Mouse (Mus musculus) mesoderm, embryonic 11.5 days (tissue): Measurements from ENCODE around the gene Art5.
"Not testable (repeated sequence)": the region's sequence is repeated elsewhere in the genome, so short reads cannot be mapped to it uniquely, and the experiment has no call there.

Source experiments
- DNase-seq: peaks from one replicate; pipeline ENCODE4 v3.0.0-alpha.2; 2012; ENCODE audit warnings: low read depth, low spot score

Art5 gene

DNA sequence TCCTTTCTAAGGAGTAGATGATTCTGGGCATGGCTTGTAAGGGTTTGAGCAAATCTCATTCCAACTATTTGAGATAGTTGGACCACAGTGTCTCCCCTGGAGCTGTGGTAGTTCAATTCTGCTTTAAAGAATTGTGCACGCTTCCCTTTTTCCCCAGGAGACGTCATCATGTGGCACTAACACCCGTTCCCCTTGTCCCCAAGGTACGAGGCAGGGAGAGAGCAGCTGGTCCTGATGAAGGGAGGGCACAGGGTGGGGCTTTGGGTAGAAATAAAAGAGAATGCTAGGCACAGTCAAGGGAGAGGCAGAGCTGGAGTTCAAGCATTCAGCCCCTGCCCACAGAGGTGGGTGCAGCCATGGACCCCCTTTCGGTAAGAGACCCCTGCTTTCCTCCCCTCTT lies 26.5 kb downstream of the Art5 start, which contains the start of gene Trpc2:
Trpc2 (plus strand) TSS at position 301 of the 400 bp plus-strand sequence.
- no peak for DNase-seq

- no peak for DNase-seq
Measured at GRCm38 (mm10) chr7:102081784-102082183, 27.5 kb downstream of the Art5 start.

GRCm38 (mm10) chr7:102080311-102080710 lies 29.0 kb downstream of the Art5 start:
- DNase-seq: no peak

DNA sequence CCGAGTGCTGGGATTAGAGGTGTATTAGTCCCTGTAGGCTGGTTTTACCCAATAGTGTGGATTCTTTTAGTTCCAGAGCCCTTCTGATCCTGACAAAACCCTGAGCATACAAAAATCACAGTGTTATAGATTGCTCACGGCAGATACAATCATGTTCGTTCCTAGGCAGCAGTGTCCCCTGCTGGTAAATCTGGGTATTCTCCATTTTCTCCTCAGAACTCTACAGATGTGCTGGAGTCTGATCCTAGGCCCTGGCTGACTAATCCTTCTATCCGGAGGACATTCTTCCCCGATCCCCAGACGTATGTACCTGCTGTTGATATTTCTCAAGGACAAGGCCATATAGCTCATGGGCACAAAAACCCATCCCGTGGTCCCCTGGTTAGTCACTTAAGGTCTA lies 30.8 kb downstream of the Art5 start:
- no peak for DNase-seq

DNA sequence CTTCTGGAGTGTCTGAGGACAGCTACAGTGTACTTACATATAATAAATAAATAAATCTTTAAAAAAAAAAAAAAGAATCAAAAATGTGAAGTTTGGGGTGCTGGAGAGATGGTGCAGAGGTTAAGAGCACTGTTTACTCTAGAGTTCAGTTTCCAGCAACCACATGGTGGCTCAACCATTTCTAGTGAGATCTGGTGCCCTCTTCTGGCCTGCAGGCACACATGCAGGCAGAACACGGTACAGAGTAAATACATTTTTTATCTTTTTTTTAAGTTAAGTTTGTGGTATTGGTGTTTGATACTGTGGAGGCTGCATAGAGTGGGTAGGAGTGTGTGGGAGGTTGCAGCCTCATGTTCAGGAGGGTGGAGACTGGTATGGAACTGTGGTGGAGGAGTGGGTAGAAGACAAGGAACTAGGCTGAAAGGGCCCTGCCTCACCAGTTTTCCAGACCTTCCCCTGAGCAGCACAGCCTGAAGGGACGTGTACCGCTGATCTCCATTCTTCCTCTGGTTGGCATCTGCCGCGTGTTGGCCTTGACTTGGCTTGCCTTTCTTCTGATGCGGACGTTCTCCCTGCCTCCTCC lies 32.5 kb downstream of the Art5 start:
- DNase-seq: peak; percentile 37

DNA sequence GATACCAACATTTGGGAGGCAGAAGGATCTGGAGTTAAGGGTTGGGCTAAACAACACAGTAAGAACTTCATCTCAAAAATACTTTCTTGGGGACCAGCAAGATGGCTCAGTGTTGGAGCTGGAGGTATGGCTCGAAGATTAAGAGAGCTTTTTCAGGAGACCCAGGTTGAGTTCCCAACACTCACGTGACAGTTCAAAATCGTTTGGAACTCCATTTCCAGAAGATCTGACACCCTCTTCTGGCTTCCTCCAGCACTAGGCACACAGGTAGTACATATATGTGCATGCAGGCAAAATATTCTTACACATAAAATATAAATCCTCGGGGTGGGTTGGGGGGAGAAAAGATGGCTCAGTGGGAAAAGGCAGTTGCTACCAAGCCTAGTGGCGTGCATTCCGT lies 42.9 kb downstream of the Art5 start:
- DNase-seq: no peak

DNA sequence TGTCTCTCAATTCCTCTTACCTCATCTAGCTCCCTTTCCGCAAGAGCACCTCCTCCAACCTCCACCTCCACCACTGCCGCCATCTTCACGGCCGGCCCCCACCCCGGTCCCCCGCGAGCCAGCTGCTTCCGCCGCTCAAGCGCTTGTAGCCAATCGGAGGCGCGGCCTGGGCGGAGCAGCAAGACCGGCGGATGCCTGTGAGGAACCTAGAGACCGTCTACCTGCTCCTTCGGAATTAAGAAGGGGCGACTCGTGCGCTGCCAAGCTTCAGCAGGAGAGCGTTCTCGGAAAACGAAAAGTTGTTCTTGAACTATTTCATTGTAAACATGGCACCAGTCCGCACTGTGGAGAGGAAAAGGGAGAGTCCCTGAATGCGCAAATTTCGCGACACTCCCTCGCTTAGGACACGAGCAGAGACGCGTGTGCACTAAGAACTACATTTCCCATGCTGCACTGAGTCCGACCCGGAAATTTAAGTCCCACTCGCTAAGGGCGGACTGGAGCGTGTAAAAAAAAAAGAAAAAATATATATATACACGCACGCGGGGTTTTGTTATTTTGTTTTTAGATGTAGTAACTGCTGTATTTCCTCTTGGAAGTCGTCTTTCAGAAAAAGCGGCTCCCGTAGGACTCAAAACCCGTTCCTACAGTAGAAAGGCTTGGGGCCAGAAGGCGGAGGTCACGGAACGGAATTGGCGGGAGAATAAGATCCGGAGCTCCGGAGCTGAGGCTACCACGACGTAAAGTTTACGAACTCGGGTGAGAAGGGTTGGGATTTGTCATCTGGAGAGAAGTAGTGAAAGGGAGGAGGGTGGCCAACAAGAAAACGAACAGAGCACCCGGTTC lies 44.0 kb downstream of the Art5 start, which contains the start of the genes Rnf121, Xndc1 and Xntrpc:
Rnf121 (minus strand) TSS at position 424 of the 846 bp plus-strand sequence.
Xndc1 (plus strand) TSS at position 466 of the 846 bp plus-strand sequence.
Xntrpc (plus strand) TSS at position 668 of the 846 bp plus-strand sequence.
- peak; percentile 91 for DNase-seq

- no peak for DNase-seq
Measured at GRCm38 (mm10) chr7:102064655-102065045, 44.6 kb downstream of the Art5 start.

GRCm38 (mm10) chr7:102063891-102064290 lies 45.4 kb downstream of the Art5 start:
- no peak for DNase-seq

- DNase-seq: no peak
Measured at GRCm38 (mm10) chr7:102062203-102062602, 47.1 kb downstream of the Art5 start.

GRCm38 (mm10) chr7:102061353-102061752 lies 47.9 kb downstream of the Art5 start:
- DNase-seq: no peak

- DNase-seq: not testable (repeated sequence)
Measured at GRCm38 (mm10) chr7:102048524-102048923, 60.8 kb downstream of the Art5 start.
